Mouse (Mus musculus) telencephalon, adult 2 months (tissue): ENCODE data around the gene Tmem38b.
A peak's percentile ranks its signal among the peaks of the same experiment; 100 is the strongest.

ENCODE experiments used
- DNase-seq: peaks from one replicate; pipeline ENCODE4 v3.0.0-alpha.2; 2011; ENCODE audit warnings: low read depth, low spot score

Tmem38b gene

GRCm38 (mm10) chr4:53882921-53883682, 57.3 kb downstream of the Tmem38b start:
- no peak for DNase-seq

GRCm38 (mm10) chr4:53884351-53885245, 58.8 kb downstream of the Tmem38b start:
- DNase-seq = peak; percentile 12

- no peak for DNase-seq
Observed at GRCm38 (mm10) chr4:53886342-53887088, 60.7 kb downstream of the Tmem38b start.

- DNase-seq = no peak
Observed at GRCm38 (mm10) chr4:53895335-53895734, 69.5 kb downstream of the Tmem38b start.

GRCm38 (mm10) chr4:53896150-53896833, 70.4 kb downstream of the Tmem38b start:
- peak; percentile 22 for DNase-seq

- DNase-seq = no peak
Observed at GRCm38 (mm10) chr4:53900386-53900971, 74.6 kb downstream of the Tmem38b start.

- DNase-seq = no peak
Observed at GRCm38 (mm10) chr4:53904335-53904734, 78.5 kb downstream of the Tmem38b start.

- DNase-seq = no peak
Observed at GRCm38 (mm10) chr4:53905537-53905936, 79.7 kb downstream of the Tmem38b start.

GRCm38 (mm10) chr4:53907071-53907470, 81.2 kb downstream of the Tmem38b start:
- DNase-seq = no peak
